Mouse (Mus musculus): ENCODE measurements around the gene Tpt1. TPM values are rescaled to one million over a fixed set of nuclear protein-coding genes. Genes with fewer than 3 reads are reported as not detected.

Gene Tpt1
- polyA plus RNA-seq, 1 experiment from 2014 or later: 1,141 TPM

- H3K4me3 ChIP-seq (ENCODE audit: low read depth, low read length): no peak overlapping the region
- no peak for DNase-seq (ENCODE audit: low spot score)
- no peaks in the 10 kb centered on the region for H3K36me3 ChIP-seq (replicated peaks; ENCODE audit: control insufficient read depth, insufficient read depth, low read depth, low read length)
- H3K9ac ChIP-seq (replicated peaks; ENCODE audit: low read length): no peak overlapping the region
- no peaks in the 10 kb centered on the region for H3K4me1 ChIP-seq (ENCODE audit: control insufficient read depth, insufficient read depth, low read length)
- WGBS: 89% methylated on average over 4 of the region's 4 CpGs
- H3K4me2 ChIP-seq (ENCODE audit: low read depth, low read length): no peak overlapping the region
- H3K27ac ChIP-seq (replicated peaks; ENCODE audit: low read depth, low read length): no peak overlapping the region
- no peak for ATAC-seq (replicated peaks; ENCODE audit: insufficient number of reproducible peaks, low FRiP score, low TSS enrichment, low read depth)
- H3K27me3 ChIP-seq (ENCODE audit: control insufficient read depth, insufficient read depth, low read length): no peaks in the 10 kb centered on the region
- no peaks in the 10 kb centered on the region for H3K9me3 ChIP-seq (replicated peaks; ENCODE audit: control insufficient read depth, low read length)
These were observed 26.9 kb downstream of the Tpt1 start for GRCm38 (mm10) chr14:75871750-75872149.

GRCm38 (mm10) chr14:75873612-75874011 is 28.7 kb downstream of the Tpt1 start:
- H3K4me2 ChIP-seq (ENCODE audit: low read depth, low read length): no peak overlapping the region
- H3K27me3 ChIP-seq (ENCODE audit: control insufficient read depth, insufficient read depth, low read length): no peaks in the 10 kb centered on the region
- H3K36me3 ChIP-seq (replicated peaks; ENCODE audit: control insufficient read depth, insufficient read depth, low read depth, low read length): no peaks in the 10 kb centered on the region
- 90% methylated on average over 9 of the region's 9 CpGs for WGBS
- ATAC-seq (replicated peaks; ENCODE audit: insufficient number of reproducible peaks, low FRiP score, low TSS enrichment, low read depth) (no peak), DNase-seq (ENCODE audit: low spot score) (no peak)
- no peaks in the 10 kb centered on the region for H3K4me1 ChIP-seq (ENCODE audit: control insufficient read depth, insufficient read depth, low read length)
- H3K9ac ChIP-seq (replicated peaks; ENCODE audit: low read length): no peak overlapping the region
- no peaks in the 10 kb centered on the region for H3K9me3 ChIP-seq (replicated peaks; ENCODE audit: control insufficient read depth, low read length)
- H3K27ac ChIP-seq (replicated peaks; ENCODE audit: low read depth, low read length): no peak overlapping the region
- H3K4me3 ChIP-seq (ENCODE audit: low read depth, low read length): no peak overlapping the region

- H3K4me1 ChIP-seq (ENCODE audit: control insufficient read depth, insufficient read depth, low read length): no peaks in the 10 kb centered on the region
- no peaks in the 10 kb centered on the region for H3K9me3 ChIP-seq (replicated peaks; ENCODE audit: control insufficient read depth, low read length)
- ATAC-seq (replicated peaks; ENCODE audit: insufficient number of reproducible peaks, low FRiP score, low TSS enrichment, low read depth): peak; percentile 35; the same call in 1 of the 2 replicates
- no peaks in the 10 kb centered on the region for H3K36me3 ChIP-seq (replicated peaks; ENCODE audit: control insufficient read depth, insufficient read depth, low read depth, low read length)
- DNase-seq (ENCODE audit: low spot score): peak; percentile 93
- peak overlapping the region; percentile 19; the same call in 1 of the 2 replicates for H3K9ac ChIP-seq (replicated peaks; ENCODE audit: low read length)
- peak overlapping the region; percentile 25 for H3K4me2 ChIP-seq (ENCODE audit: low read depth, low read length)
- H3K27me3 ChIP-seq (ENCODE audit: control insufficient read depth, insufficient read depth, low read length): no peaks in the 10 kb centered on the region
- H3K27ac ChIP-seq (replicated peaks; ENCODE audit: low read depth, low read length): no peak overlapping the region
- no peak overlapping the region for H3K4me3 ChIP-seq (ENCODE audit: low read depth, low read length)
- WGBS: 13% methylated on average over 21 of the region's 21 CpGs
These were observed 31.6 kb downstream of the Tpt1 start for GRCm38 (mm10) chr14:75876320-75877043.

GRCm38 (mm10) chr14:75877297-75877696 is 32.4 kb downstream of the Tpt1 start:
- Histone ChIP-seq H3K4me1 (ENCODE audit: control insufficient read depth, insufficient read depth, low read length) (no peaks in the 10 kb centered on the region), H3K4me3 (ENCODE audit: low read depth, low read length) (no peak overlapping the region), H3K36me3 (replicated peaks; ENCODE audit: control insufficient read depth, insufficient read depth, low read depth, low read length) (no peaks in the 10 kb centered on the region), H3K4me2 (ENCODE audit: low read depth, low read length) (no peak overlapping the region), H3K9me3 (replicated peaks; ENCODE audit: control insufficient read depth, low read length) (no peaks in the 10 kb centered on the region), H3K27ac (replicated peaks; ENCODE audit: low read depth, low read length) (no peak overlapping the region), H3K27me3 (ENCODE audit: control insufficient read depth, insufficient read depth, low read length) (no peaks in the 10 kb centered on the region), H3K9ac (replicated peaks; ENCODE audit: low read length) (no peak overlapping the region)
- DNase-seq (ENCODE audit: low spot score) (no peak), ATAC-seq (replicated peaks; ENCODE audit: insufficient number of reproducible peaks, low FRiP score, low TSS enrichment, low read depth) (no peak)
- 66% methylated on average over 3 of the region's 3 CpGs for WGBS

DNA sequence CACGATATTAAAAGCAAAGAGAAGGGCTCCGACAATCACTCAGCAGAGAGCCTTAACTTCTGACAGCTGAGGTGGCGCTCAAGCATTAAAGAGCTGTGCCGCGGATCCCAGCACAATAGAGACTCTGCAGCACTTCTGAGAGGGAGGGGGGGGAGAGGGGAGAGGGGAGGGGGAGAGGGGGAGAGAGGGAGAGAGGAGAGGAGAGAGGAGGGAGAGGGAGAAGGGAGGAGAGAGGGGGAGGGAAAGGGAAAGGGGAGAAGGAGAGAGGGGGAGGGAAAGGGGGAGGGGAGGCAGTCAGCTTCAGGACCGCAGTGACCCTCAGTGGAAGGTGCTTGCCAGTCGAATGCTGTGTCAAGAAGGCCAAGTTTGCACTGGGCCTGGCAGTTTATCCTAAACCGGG is 34.1 kb downstream of the Tpt1 start:
- Histone ChIP-seq H3K4me3 (ENCODE audit: low read depth, low read length) (no peak overlapping the region), H3K9me3 (replicated peaks; ENCODE audit: control insufficient read depth, low read length) (no peaks in the 10 kb centered on the region), H3K27me3 (ENCODE audit: control insufficient read depth, insufficient read depth, low read length) (no peaks in the 10 kb centered on the region), H3K27ac (replicated peaks; ENCODE audit: low read depth, low read length) (no peak overlapping the region), H3K4me1 (ENCODE audit: control insufficient read depth, insufficient read depth, low read length) (no peaks in the 10 kb centered on the region), H3K9ac (replicated peaks; ENCODE audit: low read length) (no peak overlapping the region), H3K36me3 (replicated peaks; ENCODE audit: control insufficient read depth, insufficient read depth, low read depth, low read length) (no peaks in the 10 kb centered on the region), H3K4me2 (ENCODE audit: low read depth, low read length) (no peak overlapping the region; the same call in 1 of the 2 replicates)
- ATAC-seq (replicated peaks; ENCODE audit: insufficient number of reproducible peaks, low FRiP score, low TSS enrichment, low read depth) (no peak), DNase-seq (ENCODE audit: low spot score) (peak; percentile 44)
- 29% methylated on average over 8 of the region's 8 CpGs for WGBS

DNA sequence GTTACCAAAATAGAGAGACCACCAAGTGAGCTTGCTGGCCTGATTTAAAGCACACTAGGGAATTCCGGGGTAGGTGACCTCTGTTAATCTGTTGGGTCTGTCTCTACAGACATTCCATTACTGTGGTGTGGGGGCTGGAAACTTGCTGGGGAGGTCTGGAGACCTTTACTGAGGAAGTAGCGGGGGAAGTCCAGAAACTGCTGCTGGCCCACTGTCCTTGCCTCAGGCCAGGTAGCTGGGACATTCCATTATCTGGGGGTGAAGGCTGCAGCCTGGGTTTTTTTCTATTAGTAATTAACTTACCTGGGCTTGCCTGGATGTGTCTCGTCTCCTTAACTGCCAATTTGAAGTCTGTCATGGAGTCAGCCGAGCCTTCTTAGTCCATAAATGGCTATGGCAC is 37.0 kb downstream of the Tpt1 start:
- no peak overlapping the region for H3K9ac ChIP-seq (replicated peaks; ENCODE audit: low read length)
- H3K27me3 ChIP-seq (ENCODE audit: control insufficient read depth, insufficient read depth, low read length): no peaks in the 10 kb centered on the region
- no peaks in the 10 kb centered on the region for H3K36me3 ChIP-seq (replicated peaks; ENCODE audit: control insufficient read depth, insufficient read depth, low read depth, low read length)
- 27% methylated on average over 4 of the region's 4 CpGs for WGBS
- no peak overlapping the region for H3K4me2 ChIP-seq (ENCODE audit: low read depth, low read length)
- ATAC-seq (replicated peaks; ENCODE audit: insufficient number of reproducible peaks, low FRiP score, low TSS enrichment, low read depth) (no peak), DNase-seq (ENCODE audit: low spot score) (no peak)
- H3K4me1 ChIP-seq (ENCODE audit: control insufficient read depth, insufficient read depth, low read length): no peaks in the 10 kb centered on the region
- no peak overlapping the region for H3K27ac ChIP-seq (replicated peaks; ENCODE audit: low read depth, low read length)
- H3K4me3 ChIP-seq (ENCODE audit: low read depth, low read length): no peak overlapping the region
- no peaks in the 10 kb centered on the region for H3K9me3 ChIP-seq (replicated peaks; ENCODE audit: control insufficient read depth, low read length)

DNA sequence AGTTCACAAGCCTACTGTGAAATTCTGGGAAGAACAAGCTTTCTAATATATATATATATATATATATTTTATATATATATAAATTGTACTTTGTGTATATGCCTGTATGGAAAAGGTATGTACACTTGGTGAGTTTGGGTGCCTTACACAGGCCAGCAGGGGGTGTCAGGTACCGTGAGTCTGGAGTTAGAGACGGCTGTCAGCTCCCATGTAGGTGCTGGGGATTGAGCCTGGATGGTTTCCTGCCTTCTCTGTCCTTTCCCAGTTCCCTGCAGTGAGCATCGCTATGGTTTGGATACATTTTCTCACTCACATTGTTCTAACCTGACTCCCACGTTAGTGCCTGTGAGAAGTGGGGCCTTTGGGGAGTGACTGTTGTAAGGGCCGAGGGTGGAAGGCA is 38.4 kb downstream of the Tpt1 start:
- Histone ChIP-seq H3K4me2 (ENCODE audit: low read depth, low read length) (no peak overlapping the region), H3K9me3 (replicated peaks; ENCODE audit: control insufficient read depth, low read length) (no peaks in the 10 kb centered on the region)
- 63% methylated on average over 5 of the region's 5 CpGs for WGBS

DNA sequence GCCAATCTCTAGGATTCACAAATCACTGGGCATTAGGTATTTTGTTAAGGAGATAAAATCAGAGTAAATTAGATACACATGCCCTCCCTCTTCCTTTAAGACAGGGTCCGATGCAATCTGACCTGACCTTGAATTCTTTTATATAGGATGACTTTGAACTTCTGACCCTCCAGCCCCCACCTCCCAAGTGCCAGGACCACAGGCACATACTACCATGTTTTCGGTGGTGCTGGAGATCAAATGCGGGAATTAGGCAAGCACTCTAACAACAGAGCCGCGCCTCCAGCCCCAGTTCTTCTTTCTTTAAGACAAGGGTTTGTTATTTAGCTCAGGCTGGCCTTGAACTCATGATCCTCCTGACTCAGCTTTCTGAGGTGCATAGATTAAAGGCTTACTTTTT is 39.0 kb downstream of the Tpt1 start:
- no peaks in the 10 kb centered on the region for H3K4me1 ChIP-seq (ENCODE audit: control insufficient read depth, insufficient read depth, low read length)
- no peak for ATAC-seq (replicated peaks; ENCODE audit: insufficient number of reproducible peaks, low FRiP score, low TSS enrichment, low read depth)
- H3K4me2 ChIP-seq (ENCODE audit: low read depth, low read length): no peak overlapping the region
- no peaks in the 10 kb centered on the region for H3K36me3 ChIP-seq (replicated peaks; ENCODE audit: control insufficient read depth, insufficient read depth, low read depth, low read length)
- no peak overlapping the region for H3K27ac ChIP-seq (replicated peaks; ENCODE audit: low read depth, low read length)
- 70% methylated on average over 5 of the region's 5 CpGs for WGBS
- DNase-seq (ENCODE audit: low spot score): no peak
- no peak overlapping the region for H3K9ac ChIP-seq (replicated peaks; ENCODE audit: low read length)
- H3K9me3 ChIP-seq (replicated peaks; ENCODE audit: control insufficient read depth, low read length): no peaks in the 10 kb centered on the region
- H3K4me3 ChIP-seq (ENCODE audit: low read depth, low read length): no peak overlapping the region
- H3K27me3 ChIP-seq (ENCODE audit: control insufficient read depth, insufficient read depth, low read length): no peaks in the 10 kb centered on the region

More for the DNA sequence above, 38.4 kb downstream of the Tpt1 start:
- Histone ChIP-seq H3K36me3 (replicated peaks; ENCODE audit: control insufficient read depth, insufficient read depth, low read depth, low read length) (no peaks in the 10 kb centered on the region), H3K9ac (replicated peaks; ENCODE audit: low read length) (no peak overlapping the region), H3K27ac (replicated peaks; ENCODE audit: low read depth, low read length) (no peak overlapping the region), H3K27me3 (ENCODE audit: control insufficient read depth, insufficient read depth, low read length) (no peaks in the 10 kb centered on the region), H3K4me3 (ENCODE audit: low read depth, low read length) (no peak overlapping the region), H3K4me1 (ENCODE audit: control insufficient read depth, insufficient read depth, low read length) (no peaks in the 10 kb centered on the region)
- DNase-seq (ENCODE audit: low spot score): no peak
- no peak for ATAC-seq (replicated peaks; ENCODE audit: insufficient number of reproducible peaks, low FRiP score, low TSS enrichment, low read depth)
